ENCODE assay signal across 19 mouse cellular contexts in the genomic region with DNA sequence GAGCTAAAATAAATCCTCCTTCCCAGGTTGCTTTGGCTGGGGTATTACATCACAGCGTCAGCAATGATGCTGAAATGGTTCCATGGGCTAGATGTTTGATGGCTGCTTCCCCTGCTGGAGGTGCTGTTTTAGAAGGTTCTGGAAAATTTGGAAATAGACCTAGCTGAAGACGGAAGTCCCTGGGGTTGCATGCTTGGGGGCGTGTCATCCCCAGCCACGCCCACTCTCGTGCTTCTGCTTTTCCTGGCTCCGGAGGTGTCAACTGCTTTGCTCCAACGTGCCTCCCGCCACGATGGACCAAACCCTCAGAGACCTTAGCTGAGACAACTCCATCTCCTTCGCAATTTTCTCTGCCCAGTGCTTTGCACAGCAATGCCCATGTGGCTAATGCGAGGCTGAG. TPM values are rescaled to one million over a fixed set of nuclear protein-coding genes. Genes with fewer than 3 reads are reported as not detected.
DNase-seq lines count a peak whose midpoint lies in the region; ATAC-seq and TF ChIP-seq lines count a peak whose summit lies in the region.
"Had no signal": no experiment of that assay in that cellular context is flagged by ENCODE, and none has a peak within 500 bp of the region (broad histone marks: within the 10 kb centered on the region; RNA-seq: fewer than 3 reads in every experiment).

No protein-coding gene starts in this region.

- no peak for TF ChIP-seq CTCF in lung, postnatal 0 days (IDR thresholded peaks at IDR 0.05)
- no peak for TF ChIP-seq CTCF in lung, adult 2 months (IDR thresholded peaks at IDR 0.05; ENCODE audit: insufficient read depth, low read length)

- H3K4me1 ChIP-seq in lung, postnatal 0 days (ENCODE audit: insufficient read depth, low read depth, low read length): peaks cover 2% of the 10 kb centered on the region; the same call in 1 of the 2 replicates
- peaks cover 6% of the 10 kb centered on the region for H3K4me1 ChIP-seq in lung, adult 2 months (ENCODE audit: control insufficient read depth, insufficient read depth, low read length)
- peaks cover 7% of the 10 kb centered on the region; the same call in 1 of the 2 replicates for H3K4me1 ChIP-seq in kidney, embryonic 14.5 days (ENCODE audit: control insufficient read depth, insufficient read depth, low read length)
- H3K4me1 ChIP-seq in heart, embryonic 10.5 days: 0 out of 2 replicates have a peak, but pooled peaks cover 9% of the 10 kb centered on the region
- peaks cover 18% of the 10 kb centered on the region for H3K4me1 ChIP-seq in forebrain, embryonic 10.5 days

- WGBS in lung, postnatal 0 days: 63% methylated on average over 11 of the region's 11 CpGs
- 56% methylated on average over 11 of the region's 11 CpGs for WGBS in lung, adult 2 months
- WGBS in kidney, embryonic 14.5 days: 69% methylated on average over 11 of the region's 11 CpGs
- 67% methylated on average over 11 of the region's 11 CpGs for WGBS in heart, embryonic 10.5 days
- 83% methylated on average over 11 of the region's 11 CpGs for WGBS in forebrain, embryonic 10.5 days

- H3K27me3 ChIP-seq in lung, postnatal 0 days (replicated peaks; ENCODE audit: insufficient read depth, low read length): no peaks in the 10 kb centered on the region
- H3K27me3 ChIP-seq in kidney, embryonic 14.5 days (ENCODE audit: control insufficient read depth, insufficient read depth, low read length): no peaks in the 10 kb centered on the region
- peaks cover 22% of the 10 kb centered on the region; the same call in 1 of the 2 replicates for H3K27me3 ChIP-seq in heart, embryonic 10.5 days (ENCODE audit: insufficient read depth, poor library complexity, severe bottlenecking)
- no peaks in the 10 kb centered on the region for H3K27me3 ChIP-seq in forebrain, embryonic 10.5 days (ENCODE audit: poor library complexity, severe bottlenecking)
- H3K27me3 ChIP-seq: forebrain, embryonic 15.5 days; hindbrain, embryonic 13.5 days had no signal

- H3K27ac ChIP-seq in lung, postnatal 0 days (ENCODE audit: low read length): no peak overlapping the region
- H3K27ac ChIP-seq in kidney, embryonic 14.5 days (ENCODE audit: low read depth, low read length): no peak overlapping the region
- no peak overlapping the region for H3K27ac ChIP-seq in heart, embryonic 10.5 days
- no peak overlapping the region for H3K27ac ChIP-seq in forebrain, embryonic 10.5 days
- H3K27ac ChIP-seq: embryonic facial prominence, embryonic 10.5 days; forebrain, embryonic 15.5 days; heart, embryonic 13.5 days; hindbrain, embryonic 13.5 days; hindbrain, postnatal 0 days had no signal

- TF ChIP-seq POLR2A in lung, adult 2 months (IDR thresholded peaks at IDR 0.05; ENCODE audit: borderline replicate concordance, extremely low read depth, low read depth, low read length): no peak

- DNase-seq in lung, postnatal 0 days (ENCODE audit: low spot score): peak; percentile 32
- DNase-seq in lung, adult 2 months: no peak
- no peak for DNase-seq in heart, embryonic 10.5 days (ENCODE audit: low spot score)
- DNase-seq in forebrain, embryonic 10.5 days (ENCODE audit: extremely low spot score, low spot score): no peak
- DNase-seq: adrenal gland, postnatal 10 days; cerebellum, adult 11-12 months; cerebellum, adult 9-10 months; cerebellum, postnatal 25 days; gastrocnemius, postnatal 14 days; heart, postnatal 4 days had no signal

- ATAC-seq in lung, postnatal 0 days: no peak
- peak; percentile 91 for ATAC-seq in granulocyte monocyte progenitor cell, adult 5-6 weeks (replicated peaks; ENCODE audit: poor library complexity, severe bottlenecking)
- peak; percentile 54 for ATAC-seq in monocyte, adult 5-6 weeks (replicated peaks; ENCODE audit: insufficient number of reproducible peaks, low FRiP score, low TSS enrichment, poor library complexity, severe bottlenecking)
- ATAC-seq in kidney, embryonic 14.5 days (ENCODE audit: low FRiP score, low TSS enrichment): no peak
- ATAC-seq: forebrain, embryonic 15.5 days; hindbrain, postnatal 0 days had no signal

- H3K4me2 ChIP-seq in lung, postnatal 0 days (replicated peaks; ENCODE audit: low read depth, low read length): no peak overlapping the region
- no peak overlapping the region for H3K4me2 ChIP-seq in kidney, embryonic 14.5 days (replicated peaks; ENCODE audit: low read depth, low read length)
- H3K4me2 ChIP-seq: forebrain, embryonic 15.5 days; heart, embryonic 13.5 days; hindbrain, embryonic 13.5 days had no signal

- H3K9ac ChIP-seq in lung, postnatal 0 days (replicated peaks; ENCODE audit: low read depth): no peak overlapping the region
- no peak overlapping the region for H3K9ac ChIP-seq in kidney, embryonic 14.5 days (ENCODE audit: low read depth, low read length)
- H3K9ac ChIP-seq: forebrain, embryonic 15.5 days; heart, embryonic 13.5 days; hindbrain, embryonic 13.5 days had no signal

- no peaks in the 10 kb centered on the region for H3K9me3 ChIP-seq in lung, postnatal 0 days (ENCODE audit: low read length)
- no peaks in the 10 kb centered on the region for H3K9me3 ChIP-seq in kidney, embryonic 14.5 days (ENCODE audit: control insufficient read depth, low read length)
- no peaks in the 10 kb centered on the region for H3K9me3 ChIP-seq in heart, embryonic 10.5 days
- H3K9me3 ChIP-seq in forebrain, embryonic 10.5 days: no peaks in the 10 kb centered on the region
- H3K9me3 ChIP-seq: embryonic facial prominence, embryonic 10.5 days; forebrain, embryonic 15.5 days; heart, embryonic 13.5 days; hindbrain, embryonic 13.5 days had no signal

- H3K36me3 ChIP-seq in lung, postnatal 0 days (ENCODE audit: insufficient read depth, low read length): no peaks in the 10 kb centered on the region
- H3K36me3 ChIP-seq in kidney, embryonic 14.5 days (ENCODE audit: control insufficient read depth, insufficient read depth, low read length): no peaks in the 10 kb centered on the region
- H3K36me3 ChIP-seq in heart, embryonic 10.5 days: no peaks in the 10 kb centered on the region
- no peaks in the 10 kb centered on the region for H3K36me3 ChIP-seq in forebrain, embryonic 10.5 days (replicated peaks)
- H3K36me3 ChIP-seq: embryonic facial prominence, embryonic 10.5 days; forebrain, embryonic 15.5 days; heart, embryonic 13.5 days; hindbrain, embryonic 13.5 days had no signal

- no peak overlapping the region for H3K4me3 ChIP-seq in lung, postnatal 0 days (ENCODE audit: low read depth, low read length)
- no peak overlapping the region for H3K4me3 ChIP-seq in lung, adult 2 months (replicated peaks; ENCODE audit: extremely low read depth, low read depth, low read length)
- H3K4me3 ChIP-seq in kidney, embryonic 14.5 days (ENCODE audit: low read length): no peak overlapping the region
- no peak overlapping the region for H3K4me3 ChIP-seq in heart, embryonic 10.5 days
- no peak overlapping the region for H3K4me3 ChIP-seq in forebrain, embryonic 10.5 days
- H3K4me3 ChIP-seq: embryonic facial prominence, embryonic 10.5 days; erythroblast, embryonic 14.5 days; forebrain, embryonic 15.5 days; heart, embryonic 13.5 days; hindbrain, embryonic 13.5 days had no signal

- TF ChIP-seq EP300 in lung, postnatal 0 days (IDR thresholded peaks at IDR 0.05): no peak

RNA-seq across cellular contexts. Expression of gene D630003M21Rik, which starts 39.6 kb away (rescaled TPM):
- 0.85 and 0.87 TPM in 2 replicates for polyA plus RNA-seq in lung, postnatal 0 days (2015; fragmentation: Nextera tagmentation; extraction: Ambion mirVana)
- polyA plus RNA-seq in lung, adult 2 months (2012; rRNA removed): 1.9 and 2.0 TPM in 2 replicates
- 0.21 TPM in 1 of 2 replicates, not detected in the other for total RNA-seq in granulocyte monocyte progenitor cell, adult 5-6 weeks (2014; fragmentation: Nextera tagmentation)
- not detected in 2 replicates for total RNA-seq in granulocyte monocyte progenitor cell, adult 5-6 weeks (2017)
- not detected in 3 replicates for total RNA-seq in monocyte, adult 5-6 weeks (2017)
- polyA plus RNA-seq in kidney, embryonic 14.5 days (2014; fragmentation: Nextera tagmentation; extraction: Ambion mirVana): 3.7 and 5.2 TPM in 2 replicates
- polyA plus RNA-seq in heart, embryonic 10.5 days (2016; fragmentation: Nextera tagmentation; extraction: Ambion mirVana): 0.73 and 0.91 TPM in 2 replicates
- polyA plus RNA-seq in forebrain, embryonic 10.5 days (2016; fragmentation: Nextera tagmentation; extraction: Ambion mirVana): 2.3 and 3.1 TPM in 2 replicates

RNA-seq across cellular contexts. Expression of gene Tgm2, which starts 43.2 kb away (rescaled TPM):
- polyA plus RNA-seq in lung, postnatal 0 days (2015; fragmentation: Nextera tagmentation; extraction: Ambion mirVana): 97.0 TPM in 2 replicates
- polyA plus RNA-seq in lung, adult 2 months (2012; rRNA removed): 285 and 297 TPM in 2 replicates
- total RNA-seq in granulocyte monocyte progenitor cell, adult 5-6 weeks (2014; fragmentation: Nextera tagmentation): not detected in 2 replicates
- 0.04 and 0.21 TPM in 2 replicates for total RNA-seq in granulocyte monocyte progenitor cell, adult 5-6 weeks (2017)
- 131 to 275 TPM (median 210 TPM) in 3 replicates for total RNA-seq in monocyte, adult 5-6 weeks (2017)
- 15.3 and 17.3 TPM in 2 replicates for polyA plus RNA-seq in kidney, embryonic 14.5 days (2014; fragmentation: Nextera tagmentation; extraction: Ambion mirVana)
- 134 and 256 TPM in 2 replicates for polyA plus RNA-seq in heart, embryonic 10.5 days (2016; fragmentation: Nextera tagmentation; extraction: Ambion mirVana)
- 6.3 and 7.2 TPM in 2 replicates for polyA plus RNA-seq in forebrain, embryonic 10.5 days (2016; fragmentation: Nextera tagmentation; extraction: Ambion mirVana)

Comparison
In these comparisons a context has a peak if more than half of its experiments do, and no peak if none do; other contexts are left out.
1. ATAC-seq: peak in granulocyte monocyte progenitor cell, adult 5-6 weeks (single experiment) and monocyte, adult 5-6 weeks (single experiment); none in lung, postnatal 0 days (single experiment) and kidney, embryonic 14.5 days (single experiment).